Mouse (Mus musculus): ENCODE data around the gene Rb1. TPM values are rescaled to one million over a fixed set of nuclear protein-coding genes. Genes with fewer than 3 reads are reported as not detected.

The Rb1 gene
- polyA plus RNA-seq, 2 experiments from 2014 or later: 12.1 to 92.0 TPM

GRCm38 (mm10) chr14:73204016-73204415, 121.6 kb downstream of the Rb1 start:
- no peak for ATAC-seq

DNA sequence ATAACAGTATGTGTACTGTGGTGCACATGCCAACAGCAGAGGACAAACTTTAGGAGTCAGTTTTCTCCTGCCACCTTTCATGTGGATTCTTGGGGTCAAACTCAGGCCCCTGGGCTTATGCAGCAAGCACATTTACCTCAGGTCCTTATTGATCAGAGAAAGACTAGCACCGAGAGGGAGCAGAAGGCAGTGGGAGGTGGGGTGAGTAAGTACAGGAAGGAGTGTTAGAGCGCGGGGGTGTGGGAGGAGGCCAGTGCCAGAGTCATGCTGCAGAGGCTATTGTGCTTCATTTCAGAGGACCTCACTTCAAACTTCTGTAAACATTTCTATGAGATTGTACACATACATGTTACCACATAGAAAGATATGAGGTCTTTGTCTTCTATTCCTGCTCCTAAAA, 124.2 kb downstream of the Rb1 start:
- ATAC-seq: no peak

DNA sequence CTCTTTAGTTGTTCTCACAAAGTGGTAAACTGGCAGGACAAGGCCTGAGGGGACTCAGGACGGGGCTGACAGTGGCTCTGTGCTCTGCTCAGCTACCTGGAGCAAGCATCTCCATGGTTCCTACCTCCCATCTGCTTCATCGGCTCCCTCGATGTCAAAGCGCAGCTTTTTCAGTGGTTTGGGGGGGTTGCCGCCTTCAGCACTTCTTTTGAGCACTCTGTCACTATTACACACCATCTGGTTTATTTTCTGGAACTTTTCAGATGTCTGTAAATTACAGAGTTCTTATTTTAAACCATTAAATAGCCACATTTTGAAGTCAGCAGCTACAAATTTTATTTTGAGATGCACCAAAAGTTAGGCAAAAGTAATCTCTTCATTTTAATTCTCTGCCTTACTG, 126.6 kb downstream of the Rb1 start:
- no peak for ATAC-seq

DNA sequence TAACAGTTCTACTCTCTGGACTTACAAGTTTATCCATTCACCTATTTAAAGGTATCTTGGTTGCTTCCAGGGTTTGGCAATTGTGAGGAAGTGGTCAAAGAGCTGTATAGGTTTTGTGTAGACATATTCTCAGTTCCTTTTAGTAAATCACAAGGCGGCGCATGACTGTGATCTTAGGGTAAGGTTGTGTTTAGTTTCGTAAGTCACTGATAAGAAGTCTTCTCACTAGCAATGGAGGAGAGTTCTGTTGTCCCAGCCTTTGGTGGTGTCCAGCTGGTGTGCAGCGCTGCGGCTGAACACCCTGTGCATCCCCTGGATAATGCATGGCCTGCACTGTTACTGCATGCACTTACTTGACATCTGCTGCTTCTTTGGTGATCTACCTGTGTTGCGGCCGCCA, 138.7 kb downstream of the Rb1 start:
- no peak for ATAC-seq

GRCm38 (mm10) chr14:73181144-73181543, 144.5 kb downstream of the Rb1 start:
- ATAC-seq: no peak

GRCm38 (mm10) chr14:73180671-73181070, 145.0 kb downstream of the Rb1 start:
- ATAC-seq: no peak

- ATAC-seq: no peak
Measured at GRCm38 (mm10) chr14:73179221-73179681, 146.4 kb downstream of the Rb1 start.

DNA sequence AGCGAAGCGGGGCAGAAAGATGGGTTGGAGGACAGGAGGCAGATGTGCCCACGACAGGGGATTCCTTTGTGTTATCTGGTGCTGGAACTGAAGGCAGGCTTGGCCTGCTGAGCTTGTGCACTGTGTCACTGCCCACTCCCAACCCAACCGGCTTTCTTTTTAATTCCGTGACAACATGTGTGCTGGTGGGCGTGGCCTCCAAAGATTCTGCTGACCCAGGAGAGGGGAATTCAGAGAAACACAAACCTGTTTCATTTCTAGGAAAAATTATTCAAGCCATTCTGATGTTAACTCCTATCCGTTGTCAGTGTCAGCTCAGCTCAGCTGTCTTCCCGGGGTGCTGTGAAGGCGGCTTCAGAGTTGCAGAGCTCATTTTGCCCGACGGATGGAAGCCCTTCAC, 147.7 kb downstream of the Rb1 start:
- ATAC-seq: no peak

- no peak for ATAC-seq
Measured at GRCm38 (mm10) chr14:73176266-73176665, 149.4 kb downstream of the Rb1 start.

DNA sequence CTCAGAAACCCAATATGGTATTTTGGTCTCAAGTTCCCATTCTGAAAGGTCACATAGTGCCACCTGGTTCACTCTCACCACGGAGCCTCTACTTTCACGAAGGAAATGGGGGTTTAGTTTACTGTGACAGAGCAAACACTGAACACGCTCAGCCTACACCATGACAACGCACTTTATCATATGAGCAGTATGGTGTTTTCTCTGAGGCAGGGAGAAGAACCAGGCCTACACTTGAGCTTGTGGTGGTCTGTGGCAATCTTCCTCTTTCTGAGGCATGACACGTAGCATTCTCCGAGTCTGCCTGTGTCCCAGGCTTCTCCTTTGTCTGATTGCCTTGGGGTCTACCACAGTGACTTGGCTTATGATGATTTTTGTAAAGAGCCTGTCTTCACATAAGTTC, 149.8 kb downstream of the Rb1 start:
- ATAC-seq: peak; percentile 68

DNA sequence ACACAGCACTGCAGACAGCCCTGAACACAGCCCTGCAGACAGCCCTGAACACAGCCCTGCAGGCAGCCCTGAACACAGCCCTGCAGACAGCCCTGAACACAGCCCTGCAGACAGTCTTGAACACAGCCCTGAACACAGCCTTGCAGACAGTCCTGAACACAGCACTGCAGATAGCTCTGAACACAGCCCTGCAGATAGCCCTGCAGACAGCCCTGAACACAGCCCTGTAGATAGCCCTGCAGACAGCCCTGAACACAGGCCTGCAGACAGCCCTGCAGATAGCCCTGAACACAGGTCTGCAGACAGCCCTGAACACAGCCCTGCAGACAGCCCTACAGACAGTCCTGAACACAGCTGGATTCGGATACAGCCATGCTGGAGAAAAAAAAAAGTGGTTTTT, 150.6 kb downstream of the Rb1 start:
- no peak for ATAC-seq

- no peak for ATAC-seq
Measured at GRCm38 (mm10) chr14:73174091-73174995, 151.3 kb downstream of the Rb1 start.

DNA sequence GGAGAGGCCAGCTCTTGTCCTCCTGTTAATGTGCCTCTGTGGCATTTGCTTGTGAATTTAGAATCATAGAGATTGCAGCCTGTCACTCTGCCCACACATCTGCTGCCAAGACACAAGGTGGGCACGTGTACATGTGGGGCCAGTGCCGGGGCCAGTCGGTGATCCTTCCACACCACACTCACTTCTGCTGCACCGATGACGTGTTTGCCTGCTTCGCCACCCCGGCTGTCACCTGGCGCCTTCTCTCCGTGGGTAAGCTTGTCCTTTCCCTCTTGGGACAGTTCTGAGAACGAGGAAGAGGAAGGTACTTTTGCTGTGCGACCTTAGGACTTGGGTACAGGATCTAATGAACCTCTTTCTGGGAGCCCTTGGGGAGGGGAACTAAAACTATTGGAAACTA, 152.0 kb downstream of the Rb1 start:
- no peak for ATAC-seq

- no peak for ATAC-seq
Measured at GRCm38 (mm10) chr14:73172196-73173011, 153.2 kb downstream of the Rb1 start.

GRCm38 (mm10) chr14:73169926-73170844, 155.4 kb downstream of the Rb1 start:
- ATAC-seq: peak; percentile 97

DNA sequence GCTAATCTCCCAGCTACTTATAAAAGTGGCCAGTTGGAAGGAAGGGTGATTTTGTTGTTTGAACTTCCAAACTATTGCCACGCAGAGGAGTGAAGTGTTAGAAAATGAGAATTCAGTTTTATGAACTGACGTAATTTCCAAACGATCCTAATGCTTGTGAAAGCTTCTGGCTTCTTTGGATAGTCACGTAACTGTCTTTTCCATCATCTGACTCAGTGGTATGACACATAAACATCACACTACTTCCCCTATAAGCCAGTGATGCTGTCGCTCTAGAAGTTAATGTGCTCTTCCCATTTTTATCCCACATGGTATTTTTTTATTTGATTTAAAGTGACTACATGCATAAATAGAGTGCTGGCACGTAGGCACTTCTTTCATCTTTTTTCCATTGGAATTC, 157.0 kb downstream of the Rb1 start:
- no peak for ATAC-seq

DNA sequence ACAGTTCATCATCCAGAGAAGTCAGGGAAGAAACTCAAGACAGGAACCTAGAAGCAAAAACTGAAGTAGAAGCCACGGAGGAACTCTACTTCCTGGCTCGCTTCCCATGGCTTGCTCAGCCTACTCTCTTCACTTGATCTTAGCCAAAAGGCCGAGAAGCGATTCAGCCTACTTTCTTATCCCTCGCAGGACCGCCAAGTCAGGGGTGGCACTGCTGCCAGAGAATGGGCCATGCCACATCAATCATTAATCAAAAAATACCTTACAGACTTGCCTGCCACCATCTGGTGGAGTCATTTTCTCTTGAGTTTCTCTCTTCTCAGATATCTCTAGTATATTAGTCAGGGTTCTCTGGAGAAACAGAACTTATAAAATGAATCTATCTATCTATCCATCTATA, 160.5 kb downstream of the Rb1 start:
- no peak for ATAC-seq

GRCm38 (mm10) chr14:73163363-73163998, 162.1 kb downstream of the Rb1 start:
- ATAC-seq: no peak

- no peak for ATAC-seq
Measured at GRCm38 (mm10) chr14:73162192-73162800, 163.3 kb downstream of the Rb1 start.

DNA sequence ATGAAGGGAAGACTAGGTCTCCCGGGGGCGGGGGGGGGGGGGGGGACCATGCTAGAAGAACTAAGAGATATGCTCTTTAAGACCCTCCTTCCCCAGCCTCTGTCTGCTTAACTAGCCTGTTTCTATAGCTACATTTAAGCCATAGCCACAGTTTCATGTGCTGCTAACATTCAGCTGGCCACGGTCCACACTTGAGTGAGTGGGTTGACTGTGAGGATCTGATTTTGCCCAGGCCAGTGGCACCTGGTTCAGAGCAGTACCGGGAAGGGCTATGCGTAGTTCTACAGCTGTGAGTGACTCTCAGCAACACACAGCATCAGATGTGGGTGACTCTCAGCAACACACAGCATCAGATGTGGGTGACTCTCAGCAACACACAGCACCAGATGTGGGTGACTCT, 164.3 kb downstream of the Rb1 start:
- ATAC-seq: no peak

- no peak for ATAC-seq
Measured at GRCm38 (mm10) chr14:73148125-73148524, 177.5 kb downstream of the Rb1 start.

GRCm38 (mm10) chr14:73146721-73147120, 178.9 kb downstream of the Rb1 start:
- no peak for ATAC-seq
